Mouse (Mus musculus) megakaryocyte, embryonic 14.5 days (primary cell): ENCODE measurements around the gene Pepd.

Experiments
- FLI1 ChIP-seq: IDR thresholded peaks from 2 replicates; pipeline ENCODE4 v1.6.1; 2012; ENCODE audit warnings: low read length, inconsistent platforms, mixed read lengths
- GATA1 ChIP-seq: IDR thresholded peaks from 3 replicates; pipeline ENCODE4 v1.6.1; 2012; ENCODE audit warnings: mixed read lengths, low read length, inconsistent platforms, borderline replicate concordance

- TF ChIP-seq GATA1 (no peak), FLI1 (no peak)
Measured at GRCm38 (mm10) chr7:35046091-35046490, 133.9 kb downstream of the Pepd start.
